Mouse (Mus musculus) inflammation-experienced regulatory T-cells (primary cell): ENCODE data around the gene Tgfbr1. TPM values are rescaled to one million over a fixed set of nuclear protein-coding genes. Genes with fewer than 3 reads are reported as not detected.

Experiments
- polyA plus RNA-seq, 2 experiments: library from polyadenylated mRNA; unstranded; fragments of 100-300 nt; shearing (Covaris generic); gene quantifications; one replicate each; pipeline ENCODE4 v1.2.1; 2017

Tgfbr1 gene
- 10 to 100 TPM; 40.5 to 64.7 TPM for polyA plus RNA-seq

DNA sequence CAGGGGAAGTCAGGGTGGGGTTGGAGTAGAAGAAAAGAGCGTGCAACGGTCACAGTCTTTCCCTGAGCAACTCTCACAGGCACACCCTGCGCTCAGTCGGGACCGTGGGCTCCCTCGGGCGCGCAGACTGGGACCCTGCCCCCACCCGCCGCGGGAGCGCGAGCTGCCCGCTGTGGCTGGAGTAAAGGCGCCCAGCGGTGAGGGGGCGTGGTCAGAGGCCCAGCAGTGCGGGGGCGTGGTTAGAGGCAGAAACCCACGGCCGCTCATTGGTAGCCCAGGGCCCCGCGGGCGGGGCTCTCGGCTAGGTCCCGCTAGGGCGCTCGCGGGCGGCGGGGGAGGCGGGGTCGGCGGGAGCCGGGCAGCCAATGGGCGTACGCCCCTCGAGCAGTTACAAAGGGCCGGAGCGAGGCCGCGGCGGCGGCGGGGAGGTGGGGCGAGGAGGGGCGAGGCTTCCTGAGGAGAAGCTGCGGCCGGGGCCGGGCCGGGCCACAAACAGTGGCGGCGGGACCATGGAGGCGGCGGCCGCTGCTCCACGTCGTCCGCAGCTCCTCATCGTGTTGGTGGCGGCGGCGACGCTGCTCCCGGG, at the start of gene Tgfbr1:
TSS of gene Tgfbr1 (plus strand) at position 420 of the 586 bp plus-strand sequence.

Other genes starting within 250 kb of the Tgfbr1 start
- 1 to 10 TPM in 1 of 2 experiments, under 1 TPM in 1; 0.49 to 2.1 TPM for gene Col15a1, start 145.1 kb upstream of the Tgfbr1 start, polyA plus RNA-seq
- 10 to 100 TPM; 15.9 to 21.6 TPM for gene Alg2, start 121.1 kb downstream of the Tgfbr1 start, polyA plus RNA-seq
- 100 to 1,000 TPM; 170 to 184 TPM for gene Sec61b, start 121.4 kb downstream of the Tgfbr1 start, polyA plus RNA-seq